Mouse (Mus musculus): ENCODE results near the gene Olfr479. TPM values are rescaled to one million over a fixed set of nuclear protein-coding genes. Genes with fewer than 3 reads are reported as not detected.

The Olfr479 gene
- total and polyA plus RNA-seq, 3 experiments: not detected

GRCm38 (mm10) chr7:108097486-108097885 lies 47.0 kb downstream of the Olfr479 start, which contains the start of gene Olfr482:
Olfr482 (minus strand) TSS chr7:108097586.
- H3K79me2 ChIP-seq (ENCODE audit: control insufficient read depth, insufficient read depth, low read length, poor library complexity): no peaks in the 10 kb centered on the region
- no peaks in the 10 kb centered on the region for H3K4me1 ChIP-seq (ENCODE audit: control insufficient read depth in 1 of 2, insufficient read depth in 2 of 2, low read length in 2 of 2)
- TF ChIP-seq KAT2A (conservative IDR thresholded peaks at IDR 0.05; ENCODE audit: low read depth, low read length) (no peak), MAZ (IDR thresholded peaks at IDR 0.05; ENCODE audit: low read depth, low read length) (no peak), CHD1 (IDR thresholded peaks at IDR 0.05; ENCODE audit: low read depth, low read length) (no peak), E2F4 (IDR thresholded peaks at IDR 0.05; ENCODE audit: borderline replicate concordance, low read depth, low read length) (no peak), NELFE (IDR thresholded peaks at IDR 0.05; ENCODE audit: low read depth, low read length) (no peak), RAD21 (IDR thresholded peaks at IDR 0.05; ENCODE audit: low read depth, low read length) (no peak), TAL1 (IDR thresholded peaks at IDR 0.05; ENCODE audit: low read length) (no peak), USF2 (IDR thresholded peaks at IDR 0.05; ENCODE audit: borderline replicate concordance in 1 of 2, insufficient read depth in 1 of 2, low read depth in 1 of 2, low read length in 2 of 2) (no peak), UBTF (IDR thresholded peaks at IDR 0.05; ENCODE audit: borderline replicate concordance, insufficient read depth, low read depth, low read length) (no peak), RCOR1 (IDR thresholded peaks at IDR 0.05; ENCODE audit: low read depth, low read length) (no peak), EP300 (IDR thresholded peaks at IDR 0.05; ENCODE audit: low read depth in 1 of 2, low read length in 2 of 2) (no peak), MAFK (IDR thresholded peaks at IDR 0.05; ENCODE audit: borderline replicate concordance, low read depth, low read length) (no peak), SMC3 (IDR thresholded peaks at IDR 0.05; ENCODE audit: low read depth, low read length) (no peak), HCFC1 (IDR thresholded peaks at IDR 0.05; ENCODE audit: low read depth, low read length) (no peak), BHLHE40 (IDR thresholded peaks at IDR 0.05; ENCODE audit: borderline replicate concordance, low read depth, low read length) (no peak), GABPA (IDR thresholded peaks at IDR 0.05; ENCODE audit: low read depth, low read length) (no peak), CHD2 (IDR thresholded peaks at IDR 0.05; ENCODE audit: low read length) (no peak), ETS1 (IDR thresholded peaks at IDR 0.05; ENCODE audit: low read depth, low read length) (no peak), MEF2A (IDR thresholded peaks at IDR 0.05; ENCODE audit: extremely low read depth, insufficient replicate concordance, low read depth, low read length, poor library complexity, severe bottlenecking) (no peak), SIN3A (IDR thresholded peaks at IDR 0.05; ENCODE audit: low read length) (no peak)
- DNase-seq (ENCODE audit: low read depth, low spot score): no peak
- no peaks in the 10 kb centered on the region for H3K36me3 ChIP-seq (ENCODE audit: control insufficient read depth in 1 of 2, insufficient read depth in 2 of 2, low read length in 2 of 2)
- no peak within 1 kb of the TSS for H3K4me3 ChIP-seq (ENCODE audit: control insufficient read depth in 1 of 2, insufficient read depth in 1 of 2, low read depth in 2 of 2, low read length in 2 of 2)
- H3K9me3 ChIP-seq (replicated peaks; ENCODE audit: insufficient read depth, low read length): no peaks in the 10 kb centered on the region
- H3K27me3 ChIP-seq (ENCODE audit: control insufficient read depth in 1 of 2, insufficient read depth in 2 of 2, low read length in 2 of 2): no peaks in the 10 kb centered on the region
- H3K27ac ChIP-seq (ENCODE audit: control insufficient read depth, low read depth, low read length): no peak within 1 kb of the TSS
- no peak within 1 kb of the TSS for H3K9ac ChIP-seq (ENCODE audit: control insufficient read depth, low read depth, low read length, poor library complexity, severe bottlenecking)

- H3K36me3 ChIP-seq (ENCODE audit: control insufficient read depth in 1 of 2, insufficient read depth in 2 of 2, low read length in 2 of 2): no peaks in the 10 kb centered on the region
- no peak within 1 kb of the TSS for H3K27ac ChIP-seq (ENCODE audit: control insufficient read depth, low read depth, low read length)
- H3K4me3 ChIP-seq (ENCODE audit: control insufficient read depth in 1 of 2, insufficient read depth in 1 of 2, low read depth in 2 of 2, low read length in 2 of 2): no peak within 1 kb of the TSS
- TF ChIP-seq POLR2AphosphoS2 (IDR thresholded peaks at IDR 0.05; ENCODE audit: low read length) (no peak), POLR2AphosphoS5 (IDR thresholded peaks at IDR 0.05; ENCODE audit: borderline replicate concordance, low read depth, low read length) (no peak), MYC (IDR thresholded peaks at IDR 0.05; ENCODE audit: low read depth, low read length) (no peak), MAZ (IDR thresholded peaks at IDR 0.05; ENCODE audit: low read depth, low read length) (no peak), BHLHE40 (IDR thresholded peaks at IDR 0.05; ENCODE audit: borderline replicate concordance, low read depth, low read length) (no peak), ETS1 (IDR thresholded peaks at IDR 0.05; ENCODE audit: low read depth, low read length) (no peak), GABPA (IDR thresholded peaks at IDR 0.05; ENCODE audit: low read depth, low read length) (no peak), ZNF384 (IDR thresholded peaks at IDR 0.05; ENCODE audit: low read depth, low read length) (no peak), ELF1 (IDR thresholded peaks at IDR 0.05; ENCODE audit: low read depth, low read length) (no peak), HCFC1 (IDR thresholded peaks at IDR 0.05; ENCODE audit: low read depth, low read length) (no peak)
- no peak within 1 kb of the TSS for H3K9ac ChIP-seq (ENCODE audit: control insufficient read depth, low read depth, low read length, poor library complexity, severe bottlenecking)
- no peaks in the 10 kb centered on the region for H3K9me3 ChIP-seq (replicated peaks; ENCODE audit: insufficient read depth, low read length)
- no peaks in the 10 kb centered on the region for H3K4me1 ChIP-seq (ENCODE audit: control insufficient read depth in 1 of 2, insufficient read depth in 2 of 2, low read length in 2 of 2)
- H3K27me3 ChIP-seq (ENCODE audit: control insufficient read depth in 1 of 2, insufficient read depth in 2 of 2, low read length in 2 of 2): no peaks in the 10 kb centered on the region
- no peaks in the 10 kb centered on the region for H3K79me2 ChIP-seq (ENCODE audit: control insufficient read depth, insufficient read depth, low read length, poor library complexity)
- DNase-seq (ENCODE audit: low read depth, low spot score): no peak
Measured at GRCm38 (mm10) chr7:108100549-108100948, 50.1 kb downstream of the Olfr479 start, which contains the start of gene Olfr483. Olfr483 (plus strand) TSS chr7:108100849.
